Mouse (Mus musculus) CH12.LX (cell line): ENCODE measurements around the gene Polr3gl. TPM values are rescaled to one million over a fixed set of nuclear protein-coding genes. Genes with fewer than 3 reads are reported as not detected.

Source experiments
- DNase-seq: peaks from one replicate; pipeline ENCODE4 v3.0.0-alpha.2; 2013; ENCODE audit errors: extremely low read depth
- H3K27ac ChIP-seq: 2 replicates; pipeline ENCODE4 v1.5.1; 2012; ENCODE audit warnings: low read depth, mild to moderate bottlenecking, control low read depth, moderate library complexity; ENCODE audit not compliant: insufficient read depth
- H3K27me3 ChIP-seq: replicated peaks from 2 replicates; pipeline ENCODE3; 2012; ENCODE audit warnings: inconsistent platforms
- H3K36me3 ChIP-seq, 2 experiments: replicated peaks in 1 of 2; 2 replicates each; pipeline versions ENCODE3 to v1.6.1; 2012; ENCODE audit warnings: inconsistent platforms in 1 of 2, low read length in 1 of 2, mild to moderate bottlenecking in 1 of 2, mixed read lengths in 1 of 2, moderate library complexity in 1 of 2; ENCODE audit not compliant: control insufficient read depth in 1 of 2, insufficient read depth in 1 of 2
- H3K4me1 ChIP-seq, 2 experiments: 2 replicates each; pipeline ENCODE4 v1.6.1; 2012; ENCODE audit warnings: inconsistent platforms in 1 of 2, moderate library complexity in 1 of 2; ENCODE audit not compliant: insufficient read depth in 2 of 2, control insufficient read depth in 1 of 2
- H3K4me2 ChIP-seq: 2 replicates; pipeline ENCODE4 v1.6.1; 2012; ENCODE audit warnings: low read depth, mild to moderate bottlenecking, control low read depth; ENCODE audit not compliant: poor library complexity, insufficient read depth, severe bottlenecking
- H3K4me3 ChIP-seq, 3 experiments: fragments of 150-350 bp in 1 of 3; sonication (generic) in 1 of 3; replicated peaks in 1 of 3; 2 replicates each; pipeline versions ENCODE3 to v1.5.1; 2011 to 2012; ENCODE audit warnings: low read depth in 2 of 3, low read length in 2 of 3, mild to moderate bottlenecking in 2 of 3, moderate library complexity in 2 of 3, control low read depth in 1 of 3, improper control_type of control experiment in 1 of 3, inconsistent platforms in 1 of 3, mixed read lengths in 1 of 3; ENCODE audit not compliant: poor library complexity in 1 of 3
- H3K79me2 ChIP-seq: replicated peaks from 2 replicates; pipeline ENCODE4 v1.6.1; 2012; ENCODE audit warnings: mild to moderate bottlenecking, moderate library complexity; ENCODE audit not compliant: control insufficient read depth, poor library complexity, insufficient read depth, severe bottlenecking; ENCODE audit errors: extremely low read depth
- H3K9ac ChIP-seq: 2 replicates; pipeline ENCODE4 v1.6.1; 2012; ENCODE audit warnings: low read depth, mild to moderate bottlenecking, control low read depth, moderate library complexity; ENCODE audit not compliant: insufficient read depth
- H3K9me3 ChIP-seq: replicated peaks from 2 replicates; pipeline ENCODE3; 2012; ENCODE audit warnings: low read length, inconsistent platforms, mixed read lengths
- BHLHE40 ChIP-seq: IDR thresholded peaks from 2 replicates; pipeline ENCODE4 v1.6.1; 2011; ENCODE audit warnings: mild to moderate bottlenecking, low read depth, low read length, improper control_type of control experiment
- CHD2 ChIP-seq: IDR thresholded peaks from 2 replicates; pipeline ENCODE4 v1.6.1; 2011; ENCODE audit warnings: low read length, improper control_type of control experiment
- E2F4 ChIP-seq: IDR thresholded peaks from 2 replicates; pipeline ENCODE4 v1.6.1; 2011; ENCODE audit warnings: low read depth, low read length, improper control_type of control experiment; ENCODE audit not compliant: insufficient replicate concordance
- ELF1 ChIP-seq: IDR thresholded peaks from 2 replicates; pipeline ENCODE4 v1.6.1; 2014; ENCODE audit warnings: low read depth, mild to moderate bottlenecking, inconsistent platforms, low read length, improper control_type of control experiment
- IRF4 ChIP-seq: IDR thresholded peaks from 2 replicates; pipeline ENCODE4 v1.6.1; 2014; ENCODE audit warnings: low read depth, mild to moderate bottlenecking, inconsistent platforms, low read length, improper control_type of control experiment
- JUN ChIP-seq: IDR thresholded peaks from 2 replicates; pipeline ENCODE4 v1.6.1; 2011; ENCODE audit warnings: low read depth, mild to moderate bottlenecking, low read length, improper control_type of control experiment, moderate library complexity; ENCODE audit not compliant: insufficient read depth
- KAT2A ChIP-seq: IDR thresholded peaks from 2 replicates; pipeline ENCODE4 v1.6.1; 2012; ENCODE audit warnings: low read length, improper control_type of control experiment, inconsistent platforms; ENCODE audit not compliant: insufficient replicate concordance
- MAZ ChIP-seq: IDR thresholded peaks from 2 replicates; pipeline ENCODE4 v1.6.1; 2012; ENCODE audit warnings: low read depth, mild to moderate bottlenecking, inconsistent platforms, low read length, improper control_type of control experiment, moderate library complexity
- MEF2A ChIP-seq: IDR thresholded peaks from 2 replicates; pipeline ENCODE4 v1.6.1; 2014; ENCODE audit warnings: low read depth, mild to moderate bottlenecking, inconsistent platforms, low read length, improper control_type of control experiment, borderline replicate concordance
- MYC ChIP-seq: IDR thresholded peaks from 2 replicates; pipeline ENCODE4 v1.6.1; 2011; ENCODE audit warnings: low read depth, mild to moderate bottlenecking, improper control_type of control experiment, low read length
- PAX5 ChIP-seq: IDR thresholded peaks from 2 replicates; pipeline ENCODE4 v1.6.1; 2012; ENCODE audit warnings: low read length, inconsistent platforms, mixed read lengths
- RAD21 ChIP-seq: IDR thresholded peaks from 2 replicates; pipeline ENCODE4 v1.6.1; 2011; ENCODE audit warnings: low read depth, mild to moderate bottlenecking, low read length, improper control_type of control experiment, moderate library complexity
- RCOR1 ChIP-seq: conservative IDR thresholded peaks from 2 replicates; pipeline ENCODE4 v1.6.1; 2012; ENCODE audit warnings: low read depth, mild to moderate bottlenecking, inconsistent platforms, low read length, improper control_type of control experiment
- SIN3A ChIP-seq: IDR thresholded peaks from 2 replicates; pipeline ENCODE4 v1.6.1; 2012; ENCODE audit warnings: low read length, improper control_type of control experiment, inconsistent platforms
- SMC3 ChIP-seq: IDR thresholded peaks from 2 replicates; pipeline ENCODE4 v1.6.1; 2011; ENCODE audit warnings: low read depth, low read length, improper control_type of control experiment
- TBP ChIP-seq: conservative IDR thresholded peaks from 2 replicates; pipeline ENCODE4 v1.6.1; 2011; ENCODE audit warnings: low read depth, low read length, improper control_type of control experiment
- USF1 ChIP-seq: IDR thresholded peaks from 2 replicates; pipeline ENCODE4 v1.6.1; 2014; ENCODE audit warnings: low read depth, mild to moderate bottlenecking, inconsistent platforms, low read length, improper control_type of control experiment
- ZNF384 ChIP-seq: IDR thresholded peaks from 2 replicates; pipeline ENCODE4 v1.6.1; 2012; ENCODE audit warnings: low read depth, low read length, improper control_type of control experiment, inconsistent platforms
- dilution Hi-C: fragments of 300-500 bp; cut with MboI; formaldehyde crosslinking; loops from 2 replicates; pipeline ENCODE4 v1.14.3; 2020; ENCODE audit warnings: low sequenced_read_pairs; ENCODE audit not compliant: extremely low pct_unique_long_range_greater_than_20kb, extremely low pct_ligation_motif_present
- in situ Hi-C: fragments of 300-500 bp; cut with MboI; formaldehyde crosslinking; loops from 3 replicates; pipeline ENCODE4 v1.14.3; 2019; ENCODE audit warnings: low sequenced_read_pairs, low pct_ligation_motif_present, low pct_unique_long_range_greater_than_20kb, mixed read lengths
- polyA plus RNA-seq: library from polyadenylated mRNA; unstranded; fragments of >175 nt; gene quantifications from 2 replicates; pipeline ENCODE4 v1.2.1, GENCODE M21; 2012; ENCODE audit warnings: low read depth; ENCODE audit not compliant: insufficient read length
- total RNA-seq, 2 experiments: library from RNA; depleted of rRNA; stranded (reverse); fragments of 300-350 nt in 1 of 2; fragments of >200 nt in 1 of 2; gene quantifications; 2 replicates each; pipeline ENCODE4 v1.2.3; 2012 to 2014

The Polr3gl gene
- total and polyA plus RNA-seq, 3 experiments, result 13.7 to 18.8 (median 15.7) TPM

DNA sequence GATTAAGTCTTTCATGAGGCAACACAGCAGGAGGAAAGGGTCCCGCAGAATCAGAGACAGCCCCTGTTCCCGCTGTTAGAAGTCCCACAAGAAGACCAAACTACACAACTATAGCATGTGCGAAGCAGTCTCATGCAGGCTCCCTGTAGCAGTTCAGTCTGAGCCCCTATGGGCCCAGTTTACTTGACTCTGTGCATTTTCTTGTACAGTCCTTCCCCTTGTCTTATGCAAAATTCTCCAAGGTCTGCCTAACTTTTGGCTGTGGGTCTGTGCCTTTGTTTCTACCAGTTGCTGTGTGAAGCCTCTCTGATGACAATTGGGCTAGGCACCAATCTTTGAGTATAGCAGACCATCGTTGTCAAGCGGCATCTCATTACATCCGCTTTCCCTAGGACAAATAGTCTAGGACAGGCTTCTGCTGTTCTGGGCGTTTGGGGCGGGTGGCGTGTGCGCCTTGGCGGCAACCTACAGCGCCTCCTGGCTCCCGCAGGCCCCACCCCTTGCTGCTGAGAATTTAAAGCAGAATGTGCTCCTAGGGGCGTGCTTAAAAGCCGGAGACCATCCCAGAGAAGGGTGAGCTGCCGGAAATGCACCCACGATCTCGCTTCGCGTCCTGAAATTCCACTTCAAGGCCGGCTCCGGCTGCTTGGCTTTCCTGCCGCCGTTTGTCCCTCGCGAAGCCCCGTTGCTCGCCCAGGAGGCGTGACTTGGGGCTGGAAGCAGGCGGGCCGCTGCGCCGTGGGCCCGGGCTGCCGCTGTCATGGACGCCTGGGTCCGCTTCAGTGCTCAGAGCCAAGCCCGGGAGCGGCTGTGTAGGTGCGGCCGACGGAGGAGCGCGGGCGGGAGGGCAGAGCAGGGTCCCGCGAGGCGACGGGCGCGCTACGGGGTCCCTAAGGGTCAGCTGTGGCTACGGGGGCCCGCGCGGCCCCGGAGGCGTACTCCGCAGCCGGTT, 41.2 kb upstream of the Polr3gl start, which contains the start of the genes Pex11b and Gm42957 (continued):
- TF ChIP-seq IRF4 (no peak; the same call in 1 of the 2 replicates), MEF2A (peak; percentile 44; the same call in 1 of the 2 replicates)
- TF ChIP-seq, all 38 proteins: peak for 16

DNA sequence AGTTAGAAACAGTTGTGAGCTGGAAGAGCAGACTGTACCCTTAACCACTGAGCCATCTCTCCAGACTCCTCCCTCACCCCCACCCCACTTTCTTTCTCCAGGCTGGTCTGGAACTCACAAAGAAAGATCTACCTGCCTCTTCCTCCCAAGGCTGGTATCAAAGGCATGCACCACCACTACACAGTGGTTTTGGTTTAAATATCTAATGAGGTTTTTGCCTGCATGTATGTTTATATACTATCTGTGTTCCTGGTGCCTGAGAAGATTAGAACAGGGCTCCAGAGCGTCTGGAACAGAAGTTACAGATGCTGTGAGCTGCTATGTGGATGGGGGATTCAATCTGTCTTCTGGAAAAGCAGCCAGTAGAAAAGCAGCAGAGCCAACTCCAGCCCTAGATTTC, 40.0 kb upstream of the Polr3gl start:
- Histone ChIP-seq H3K9ac (no peak overlapping the region), H3K36me3 (peaks cover 25 to 52% of the 10 kb centered on the region in 2 experiments), H3K4me3 (no peak overlapping the region), H3K4me1 (peaks cover 6 to 33% of the 10 kb centered on the region in 2 experiments), H3K79me2 (peaks cover 22% of the 10 kb centered on the region), H3K9me3 (no peaks in the 10 kb centered on the region), H3K4me2 (no peak overlapping the region), H3K27me3 (no peaks in the 10 kb centered on the region), H3K27ac (no peak overlapping the region)
- dilution Hi-C loops, result no loop called here
- in situ Hi-C loops, result loop anchor here (5.0 kb wide), 1 partner anchor 42 kb away; the partner anchor contains the start of gene Polr3gl
- TF ChIP-seq ELF1 (no peak), SIN3A (no peak), MAZ (no peak), ZNF384 (no peak), SMC3 (no peak), CHD2 (no peak), BHLHE40 (no peak), PAX5 (no peak), USF1 (no peak), MYC (no peak), RAD21 (no peak), E2F4 (no peak), KAT2A (no peak), MEF2A (no peak), TBP (no peak), RCOR1 (no peak), JUN (no peak)
- DNase-seq, result no peak
